Mouse (Mus musculus) lung, adult 2 months (tissue): ENCODE results near the gene Ranbp17.

Source experiments
- CTCF ChIP-seq: fragments of 200-500 bp; IDR thresholded peaks from 2 replicates; pipeline ENCODE4 v1.5.1; 2011; ENCODE audit warnings: mild to moderate bottlenecking, low read length, control low read depth; ENCODE audit not compliant: insufficient read depth
- POLR2A ChIP-seq: fragments of 200-500 bp; IDR thresholded peaks from 2 replicates; pipeline ENCODE4 v1.6.1; 2011; ENCODE audit warnings: low read depth, mild to moderate bottlenecking, control low read depth, low read length, borderline replicate concordance; ENCODE audit errors: extremely low read depth

DNA sequence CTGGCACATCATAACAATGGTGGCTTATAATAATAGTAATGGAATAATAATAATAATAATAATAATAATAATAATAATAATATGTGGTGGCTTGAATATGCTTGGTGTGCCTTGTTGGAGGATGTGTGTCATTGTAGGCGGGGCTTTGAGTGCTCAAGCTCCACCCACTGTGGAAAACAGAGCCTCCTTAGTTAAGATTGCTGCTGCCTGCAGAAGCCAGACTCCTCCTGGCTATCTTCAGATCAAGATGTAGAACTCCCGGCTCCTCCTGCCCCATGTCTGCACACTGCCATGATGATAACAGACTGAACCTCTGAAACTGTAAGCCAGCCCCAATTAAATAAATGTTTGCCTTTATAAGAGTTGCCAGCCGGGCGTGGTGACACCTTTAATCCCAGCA lies 21.0 kb upstream of the Ranbp17 start:
- TF ChIP-seq CTCF: no peak
- TF ChIP-seq POLR2A: no peak
